Mouse (Mus musculus) heart, embryonic 14.5 days (tissue): ENCODE measurements at regions not wholly inside any gene's neighbourhood (a gene's known extent, or its start where the extent isn't known, plus 50 kb on each side); places are given as distances from the start of the nearest gene placed in this dataset.

Source experiments
- ATAC-seq: fragments of 200-750 bp; cut with Nextera tagmentation; 2 replicates; pipeline ENCODE4 v1.8.0; 2017; ENCODE audit warnings: low read depth, moderate TSS enrichment; ENCODE audit not compliant: insufficient number of reproducible peaks, insufficient read depth, low FRiP score
- H3K27ac ChIP-seq, 2 experiments: fragments of 200-500 bp in 1 of 2; fragments of 300-500 bp in 1 of 2; sonication (generic) in 1 of 2; replicated peaks in 1 of 2; 2 replicates each; pipeline ENCODE4 v1.5.1; 2012 to 2014; ENCODE audit warnings: low read depth in 2 of 2, low read length in 2 of 2, control low read depth in 1 of 2, mild to moderate bottlenecking in 1 of 2, mixed read lengths in 1 of 2; ENCODE audit not compliant: control insufficient read depth in 1 of 2, insufficient read depth in 1 of 2
- H3K27me3 ChIP-seq: fragments of 300-500 bp; sonication (generic); 2 replicates; pipeline ENCODE4 v1.6.1; 2014; ENCODE audit warnings: mild to moderate bottlenecking, low read length, control low read depth; ENCODE audit not compliant: control insufficient read depth, insufficient read depth
- H3K36me3 ChIP-seq: fragments of 300-500 bp; sonication (generic); 2 replicates; pipeline ENCODE4 v1.6.1; 2014; ENCODE audit warnings: mild to moderate bottlenecking, control low read depth, low read length, mixed read lengths; ENCODE audit not compliant: control insufficient read depth, insufficient read depth
- H3K4me1 ChIP-seq, 2 experiments: fragments of 200-500 bp in 1 of 2; fragments of 300-500 bp in 1 of 2; sonication (generic) in 1 of 2; 2 replicates each; pipeline ENCODE4 v1.6.1; 2012 to 2014; ENCODE audit warnings: low read length in 2 of 2, control low read depth in 1 of 2, mixed read lengths in 1 of 2; ENCODE audit not compliant: control insufficient read depth in 2 of 2, insufficient read depth in 2 of 2
- H3K4me2 ChIP-seq: fragments of 300-500 bp; sonication (generic); 2 replicates; pipeline ENCODE4 v1.6.1; 2014; ENCODE audit warnings: mild to moderate bottlenecking, low read length
- H3K4me3 ChIP-seq, 2 experiments: fragments of 200-500 bp in 1 of 2; fragments of 300-500 bp in 1 of 2; sonication (generic) in 1 of 2; 2 replicates each; pipeline ENCODE4 v1.5.1; 2012 to 2014; ENCODE audit warnings: low read length in 2 of 2, mild to moderate bottlenecking in 2 of 2, control low read depth in 1 of 2, low read depth in 1 of 2, moderate library complexity in 1 of 2; ENCODE audit not compliant: control insufficient read depth in 1 of 2, insufficient read depth in 1 of 2
- H3K9ac ChIP-seq: fragments of 300-500 bp; sonication (generic); 2 replicates; pipeline ENCODE4 v1.6.1; 2014; ENCODE audit warnings: mild to moderate bottlenecking, low read length
- H3K9me3 ChIP-seq: fragments of 300-500 bp; sonication (generic); 2 replicates; pipeline ENCODE4 v1.6.1; 2016; ENCODE audit warnings: low read length, control low read depth; ENCODE audit not compliant: control insufficient read depth
- WGBS: fragments of 180-500 bp; shearing (Covaris S2); extraction: QIAGEN DNeasy Blood & Tissue Kit; methylation state at CpG from one replicate; pipeline ENCODE4 v1.1.7; 2014; 5-methylcytosine and 5-hydroxymethylcytosine counted together

- Histone ChIP-seq H3K4me2 (no peak overlapping the region), H3K27me3 (no peaks in the 10 kb centered on the region), H3K4me3 (no peak overlapping the region), H3K9ac (peak overlapping the region; percentile 54; the same call in 1 of the 2 replicates), H3K36me3 (no peaks in the 10 kb centered on the region), H3K27ac (peak overlapping the region; percentile 71 to 79), H3K9me3 (no peaks in the 10 kb centered on the region), H3K4me1 (peaks cover 53 to 61% of the 10 kb centered on the region in 2 experiments)
- 83% methylated on average over 3 of the region's 3 CpGs for WGBS
- peak; percentile 33; the same call in 1 of the 2 replicates for ATAC-seq
Measured at GRCm38 (mm10) chr12:79969346-79970226, 143.2 kb downstream of the Zfp36l1 start.

GRCm38 (mm10) chr12:79968676-79969075, 144.1 kb downstream of the Zfp36l1 start:
- no peak overlapping the region for H3K4me3 ChIP-seq
- no peak overlapping the region for H3K27ac ChIP-seq
- no peaks in the 10 kb centered on the region for H3K36me3 ChIP-seq
- H3K9ac ChIP-seq, result no peak overlapping the region
- ATAC-seq, result no peak
- WGBS, result 62% methylated on average over 3 of the region's 3 CpGs
- H3K27me3 ChIP-seq, result no peaks in the 10 kb centered on the region
- H3K9me3 ChIP-seq, result no peaks in the 10 kb centered on the region
- peaks cover 48 to 57% of the 10 kb centered on the region in 2 experiments for H3K4me1 ChIP-seq
- no peak overlapping the region for H3K4me2 ChIP-seq

GRCm38 (mm10) chr12:79967491-79968255, 145.1 kb downstream of the Zfp36l1 start:
- no peak overlapping the region for H3K4me2 ChIP-seq
- no peaks in the 10 kb centered on the region for H3K27me3 ChIP-seq
- no peaks in the 10 kb centered on the region for H3K36me3 ChIP-seq
- peak overlapping the region; percentile 49 to 83 for H3K27ac ChIP-seq
- ATAC-seq, result no peak
- no peak overlapping the region for H3K4me3 ChIP-seq
- H3K4me1 ChIP-seq, result peaks cover 46 to 57% of the 10 kb centered on the region in 2 experiments
- WGBS, result 50% methylated on average over 11 of the region's 11 CpGs
- H3K9me3 ChIP-seq, result no peaks in the 10 kb centered on the region
- H3K9ac ChIP-seq, result 0 out of 2 replicates have a peak overlapping the region, but pooled peaks have one; percentile 18

- ATAC-seq, result no peak
- WGBS, result 24% methylated on average over 12 of the region's 12 CpGs
Measured at GRCm38 (mm10) chr12:79966621-79967490, 146.0 kb downstream of the Zfp36l1 start.

GRCm38 (mm10) chr12:79966289-79966615, 146.6 kb downstream of the Zfp36l1 start:
- Histone ChIP-seq H3K36me3 (no peaks in the 10 kb centered on the region), H3K9me3 (no peaks in the 10 kb centered on the region), H3K4me1 (peaks cover 45 to 54% of the 10 kb centered on the region in 2 experiments), H3K27me3 (no peaks in the 10 kb centered on the region), H3K4me3 (no peak overlapping the region), H3K9ac (peak overlapping the region; percentile 81), H3K27ac (peak overlapping the region; percentile 34 to 83), H3K4me2 (peak overlapping the region; percentile 83)
- ATAC-seq, result no peak
- WGBS, result 42% methylated on average over 6 of the region's 6 CpGs

More at GRCm38 (mm10) chr12:79966621-79967490, 146.0 kb downstream of the Zfp36l1 start:
- Histone ChIP-seq H3K27me3 (no peaks in the 10 kb centered on the region), H3K9ac (peak overlapping the region; percentile 18; the same call in 1 of the 2 replicates), H3K36me3 (no peaks in the 10 kb centered on the region), H3K27ac (peak overlapping the region; percentile 55 to 83), H3K4me1 (peaks cover 46 to 57% of the 10 kb centered on the region in 2 experiments), H3K4me3 (no peak overlapping the region), H3K9me3 (no peaks in the 10 kb centered on the region), H3K4me2 (no peak overlapping the region)

- H3K4me2 ChIP-seq, result peak overlapping the region; percentile 83
- peak overlapping the region; percentile 81 for H3K9ac ChIP-seq
- 1% methylated on average over 46 of the region's 46 CpGs for WGBS
- H3K27me3 ChIP-seq, result no peaks in the 10 kb centered on the region
- H3K4me1 ChIP-seq, result peaks cover 39 to 49% of the 10 kb centered on the region in 2 experiments
- no peaks in the 10 kb centered on the region for H3K9me3 ChIP-seq
- no peaks in the 10 kb centered on the region for H3K36me3 ChIP-seq
- peak overlapping the region; percentile 34 to 83 for H3K27ac ChIP-seq
- peak; percentile 37; the same call in 1 of the 2 replicates for ATAC-seq
- H3K4me3 ChIP-seq, result peak overlapping the region; percentile 30 to 40
Measured at GRCm38 (mm10) chr12:79965471-79966288, 147.1 kb downstream of the Zfp36l1 start.
